Mouse (Mus musculus) layer of hippocampus, adult 9-11 months (tissue): ENCODE measurements around the gene Egflam.
A peak's percentile ranks its signal among the peaks of the same experiment; 100 is the strongest.

Experiments used
- DNase-seq: peaks from one replicate; pipeline ENCODE4 v3.0.0; 2022

Gene Egflam

DNA sequence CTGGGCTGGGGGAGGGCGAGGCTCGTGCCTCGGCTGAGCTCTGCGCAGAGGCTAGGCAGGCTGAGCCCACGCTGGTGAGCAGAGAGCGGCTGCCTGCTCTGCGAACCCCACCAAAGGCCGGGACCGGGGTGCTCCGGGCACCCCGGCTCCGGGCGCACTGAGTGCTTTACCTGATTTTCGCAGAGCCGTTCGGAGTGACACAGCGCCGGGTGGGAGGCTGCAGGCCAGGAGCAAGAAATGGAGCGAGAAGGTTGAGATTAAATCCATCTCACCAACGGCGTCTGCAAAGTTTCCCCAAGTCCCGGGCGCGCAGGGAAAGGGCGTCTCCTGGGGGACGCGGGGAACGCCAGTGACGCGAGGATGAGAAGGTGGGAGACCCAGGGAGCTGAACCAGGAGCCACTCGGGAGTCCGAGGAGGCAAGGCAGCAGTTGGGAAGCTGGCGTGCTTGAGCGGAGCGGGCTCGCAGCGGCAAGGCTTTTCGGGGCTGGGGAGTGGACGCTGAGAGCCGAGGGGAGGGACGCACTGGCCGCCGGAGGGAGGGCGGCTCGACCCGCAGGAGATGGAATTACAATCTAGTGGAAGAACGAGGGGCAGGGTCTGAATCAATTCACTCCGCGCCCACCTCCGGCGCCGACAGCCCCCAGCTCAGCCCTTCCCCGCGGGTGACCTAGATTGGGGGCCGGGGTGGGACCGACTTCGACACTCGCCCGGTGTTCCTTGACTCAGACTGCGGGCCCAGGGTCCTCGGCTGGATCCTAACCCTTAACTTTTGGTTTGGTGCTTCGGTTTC, at the start of gene Egflam:
Gene Egflam (minus strand): TSS at position 578 of the 791 bp plus-strand sequence.
- DNase-seq, result no peak

DNA sequence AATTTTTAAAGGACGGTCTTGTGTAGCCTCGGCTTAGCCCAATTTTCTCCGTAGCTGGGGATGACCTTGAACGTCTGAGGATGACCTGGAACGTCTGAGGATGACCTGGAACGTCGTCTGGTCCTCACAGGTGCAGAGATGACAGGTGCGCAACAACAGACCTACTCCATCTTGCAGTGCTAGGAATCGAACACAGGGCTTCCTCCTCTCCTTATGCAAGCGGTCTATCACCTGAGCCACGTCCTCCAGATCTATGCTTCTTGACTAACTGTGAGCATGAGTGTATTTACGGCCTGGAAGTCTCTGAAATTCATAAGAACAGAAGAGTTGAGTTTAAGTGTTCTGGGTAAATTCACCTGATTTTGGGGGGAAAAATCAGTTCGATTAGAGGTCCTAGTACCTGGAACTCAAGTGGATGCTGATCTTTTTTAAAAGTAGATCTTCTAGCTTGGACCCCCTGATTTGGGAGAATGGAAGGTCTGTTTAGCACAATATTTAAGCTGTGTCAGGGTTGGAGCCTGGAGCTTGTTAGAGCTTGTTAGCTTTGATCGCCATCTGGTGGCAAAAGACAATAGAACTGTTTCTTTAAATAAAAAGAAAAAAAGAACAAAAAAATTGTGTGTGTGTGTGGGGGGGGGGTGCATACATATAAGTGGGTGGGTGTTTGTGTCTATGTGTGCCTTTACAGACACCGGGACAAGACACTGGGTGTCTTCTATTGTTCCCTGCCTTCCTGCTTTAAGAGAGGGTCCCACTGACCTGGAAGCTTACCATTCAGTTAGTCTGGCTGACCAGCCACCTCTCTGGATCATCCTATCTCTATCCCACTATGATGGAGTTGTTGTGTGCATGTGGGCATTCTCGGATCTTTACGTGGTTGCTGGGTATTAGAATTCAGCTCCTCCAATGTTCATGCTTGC, 45.5 kb upstream of the Egflam start:
- DNase-seq, result no peak

DNA sequence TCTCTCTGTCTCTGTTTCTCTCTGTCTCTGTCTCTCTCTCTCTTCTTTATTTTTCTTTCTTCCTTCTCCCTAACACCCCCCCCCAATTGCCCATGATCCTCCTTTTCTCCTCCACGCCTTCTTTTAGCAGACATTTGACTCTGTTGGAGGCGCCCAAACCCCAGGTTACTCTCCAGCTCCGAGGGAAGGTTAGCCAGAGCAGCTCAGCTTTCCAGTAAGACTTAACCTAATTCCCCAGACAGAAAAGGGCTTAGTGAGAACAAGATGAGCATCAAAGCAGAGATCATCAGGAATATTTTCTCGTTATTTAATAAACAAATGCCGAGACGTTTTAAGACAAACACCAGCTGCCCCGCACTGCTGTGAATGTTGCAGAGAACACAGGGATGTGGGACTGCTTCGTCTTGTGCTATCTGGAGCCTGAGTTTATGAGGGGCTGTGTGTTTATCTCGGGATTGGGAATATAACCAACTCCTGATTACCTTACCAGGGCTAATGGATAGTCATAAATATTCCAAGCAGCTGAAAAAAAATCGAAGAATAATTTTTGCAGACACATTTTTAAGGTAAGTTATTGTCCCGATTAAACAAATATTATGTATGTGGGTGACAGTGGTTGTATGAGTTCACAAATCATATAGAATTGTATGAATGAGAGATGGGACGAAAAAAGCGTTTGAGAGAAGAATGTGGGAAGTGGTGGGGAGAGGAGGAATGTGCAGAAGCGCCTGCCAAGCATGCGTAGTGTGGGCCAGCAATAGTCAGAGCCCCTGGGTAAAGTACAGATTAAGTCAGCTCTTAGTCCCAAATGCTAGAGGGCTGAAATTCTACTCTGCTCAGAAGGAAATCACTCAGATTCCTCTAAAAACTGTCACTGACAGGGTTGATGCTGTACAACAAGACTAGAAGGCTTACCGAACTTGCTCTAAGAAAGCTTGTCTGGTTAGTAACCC, 44.2 kb upstream of the Egflam start:
- no peak for DNase-seq

DNA sequence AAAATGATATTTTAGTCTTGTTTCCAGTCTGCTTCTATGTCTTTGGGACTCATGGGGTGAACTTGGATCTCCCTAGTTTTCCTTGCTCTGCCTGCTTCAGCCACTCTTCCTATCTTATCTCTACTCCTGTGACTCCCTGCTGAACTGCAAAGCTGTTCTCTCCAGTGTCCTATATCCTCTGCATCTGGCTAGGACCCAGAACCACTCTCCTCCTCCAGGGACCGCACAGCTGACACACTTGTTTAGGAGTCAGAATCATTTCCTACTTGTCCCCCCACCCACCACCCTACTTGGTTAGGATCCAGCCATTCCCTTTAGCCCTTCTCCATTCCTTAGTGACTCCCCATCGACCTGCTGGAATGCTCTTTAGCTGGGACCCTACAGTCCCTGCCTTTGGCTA, 26.1 kb upstream of the Egflam start:
- DNase-seq, result no peak

DNA sequence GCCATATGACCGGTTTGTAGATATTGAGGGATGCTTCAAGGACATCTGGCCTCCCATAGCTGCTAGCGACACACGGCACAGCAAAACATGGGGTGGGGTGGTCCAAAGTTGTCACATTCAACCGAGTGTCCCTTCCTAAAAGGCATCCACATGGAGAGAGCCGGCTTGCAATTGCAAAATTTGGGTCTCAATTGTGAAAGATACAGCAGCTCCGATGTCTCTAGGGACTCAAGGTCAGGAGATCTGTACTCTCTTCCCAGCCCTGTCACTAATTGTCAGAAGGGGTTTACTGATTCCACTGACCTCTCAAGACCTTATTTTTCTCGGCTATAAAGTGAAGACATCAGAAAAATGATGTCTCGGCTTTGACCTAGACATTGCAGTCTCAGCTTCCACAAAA, 6.3 kb upstream of the Egflam start:
- DNase-seq, result no peak

DNA sequence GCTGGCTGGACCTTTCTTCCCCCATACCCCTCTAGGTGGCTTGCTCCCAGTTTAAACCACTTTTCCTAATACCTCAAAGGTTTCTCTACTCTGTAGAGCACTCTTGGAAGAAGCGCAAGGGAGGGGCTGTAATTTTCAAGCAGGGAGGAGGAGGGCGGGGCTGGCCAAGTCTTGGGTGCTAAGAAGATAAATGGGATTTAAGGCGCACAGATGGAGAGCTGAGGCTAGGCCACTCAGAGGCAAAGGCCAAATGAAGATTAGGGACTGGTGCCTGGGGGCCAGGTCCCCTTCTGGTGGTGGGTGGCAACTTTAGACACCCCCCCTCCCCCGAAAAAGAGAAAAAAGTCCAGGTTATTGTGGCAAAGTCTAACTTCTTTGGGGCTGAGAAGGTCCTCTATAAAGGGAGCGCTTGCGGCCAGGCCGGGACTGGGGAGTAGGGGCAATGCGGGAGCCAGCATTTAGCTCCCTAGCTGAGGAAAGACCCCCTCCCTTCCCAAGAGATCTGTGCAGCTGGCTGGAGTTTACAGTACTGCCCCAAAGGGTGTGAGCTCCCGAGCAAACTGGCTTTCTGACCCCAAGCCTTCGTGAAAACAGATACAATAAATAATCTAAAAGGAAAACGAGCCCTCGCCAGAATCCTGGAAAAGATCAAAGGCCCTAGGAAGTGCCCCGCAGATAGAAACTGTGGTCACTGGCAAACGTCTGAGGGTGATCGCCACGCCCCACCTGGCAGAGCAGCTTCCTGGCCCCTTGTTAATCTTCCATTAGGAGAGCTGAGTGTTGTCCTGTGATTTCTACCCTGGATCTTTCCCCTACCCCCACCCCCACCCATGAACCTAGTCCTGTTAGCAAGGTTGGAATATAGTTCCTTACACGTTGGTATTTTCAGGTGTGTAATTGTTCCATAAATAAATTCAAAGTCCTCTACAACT, 680 bp upstream of the Egflam start:
- no peak for DNase-seq

DNA sequence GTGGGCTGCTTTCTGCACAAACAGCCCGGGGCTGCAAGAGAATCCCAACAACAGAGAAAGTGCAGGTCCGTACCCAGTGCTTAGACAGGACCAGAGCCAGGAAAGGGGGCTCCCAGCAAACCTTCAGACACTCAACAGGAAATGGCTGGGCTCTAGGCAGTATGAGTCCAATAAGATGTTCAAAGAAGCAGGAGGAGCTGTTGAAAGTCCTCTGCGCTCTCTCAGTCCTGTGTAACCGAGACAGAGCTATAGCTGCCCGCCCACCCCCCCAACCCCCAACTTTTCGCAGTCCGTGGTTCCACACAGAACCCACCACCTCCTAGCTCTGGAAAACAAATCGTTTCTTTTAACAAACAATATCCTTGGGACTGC, 763 bp downstream of the Egflam start:
- DNase-seq, result no peak

DNA sequence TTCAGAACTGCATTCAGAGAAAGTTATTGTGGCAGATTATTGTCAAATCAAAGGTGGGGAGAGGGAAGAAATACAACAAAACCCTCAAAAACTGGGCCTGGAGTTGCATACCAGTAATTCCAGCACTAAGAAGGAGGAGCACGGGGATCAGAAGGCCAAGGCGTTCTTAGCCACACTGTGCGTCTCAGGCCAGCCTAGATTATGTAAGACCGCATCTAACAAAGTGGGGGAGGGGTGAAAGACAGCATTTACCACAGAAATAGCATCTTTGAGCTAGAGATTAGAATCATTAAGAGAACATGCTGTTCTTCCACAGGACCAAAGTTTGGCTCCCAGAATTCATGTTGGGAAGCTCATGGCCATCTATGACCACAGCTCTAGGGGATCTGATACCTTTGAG, 14.8 kb downstream of the Egflam start:
- no peak for DNase-seq

DNA sequence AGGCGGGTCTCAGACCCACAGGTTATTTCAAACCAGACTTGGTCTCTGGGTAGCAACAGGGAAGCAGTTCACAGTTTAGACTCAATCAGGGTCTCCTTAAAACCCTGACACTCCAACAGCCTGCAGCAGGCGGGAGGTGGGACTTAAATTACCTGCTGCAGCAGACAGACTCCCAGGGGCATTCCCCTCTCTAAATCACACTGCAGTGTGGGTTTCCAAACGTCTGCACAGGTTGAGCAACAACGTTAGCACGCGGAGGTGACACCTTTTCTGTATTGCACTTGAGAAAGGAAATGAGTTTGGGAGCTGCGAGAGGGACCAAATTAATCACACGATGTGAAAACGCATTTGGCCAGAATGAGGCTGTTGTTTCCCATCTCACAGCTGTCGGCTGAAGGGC, 15.7 kb downstream of the Egflam start:
- DNase-seq, result no peak

DNA sequence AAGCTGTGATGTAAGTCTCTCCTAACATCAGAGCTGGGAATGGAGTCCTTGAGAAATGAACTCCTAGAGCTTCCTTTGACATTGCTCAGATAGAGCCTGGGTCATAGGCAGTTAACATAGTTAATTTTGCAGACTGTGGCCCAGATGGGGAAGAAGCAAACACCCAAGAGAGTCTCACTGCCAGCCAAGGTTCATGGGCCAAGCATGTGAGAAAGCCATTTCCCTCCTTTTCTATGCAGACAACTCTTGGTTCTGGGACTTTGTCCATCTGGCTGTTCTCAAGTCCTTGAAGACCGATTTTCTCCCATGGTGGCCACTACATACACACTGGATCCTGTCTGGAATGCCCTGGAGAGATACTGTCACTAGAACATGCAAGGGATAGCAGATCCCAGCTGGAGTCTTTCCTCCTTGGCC, 45.6 kb downstream of the Egflam start:
- DNase-seq, result no peak

DNA sequence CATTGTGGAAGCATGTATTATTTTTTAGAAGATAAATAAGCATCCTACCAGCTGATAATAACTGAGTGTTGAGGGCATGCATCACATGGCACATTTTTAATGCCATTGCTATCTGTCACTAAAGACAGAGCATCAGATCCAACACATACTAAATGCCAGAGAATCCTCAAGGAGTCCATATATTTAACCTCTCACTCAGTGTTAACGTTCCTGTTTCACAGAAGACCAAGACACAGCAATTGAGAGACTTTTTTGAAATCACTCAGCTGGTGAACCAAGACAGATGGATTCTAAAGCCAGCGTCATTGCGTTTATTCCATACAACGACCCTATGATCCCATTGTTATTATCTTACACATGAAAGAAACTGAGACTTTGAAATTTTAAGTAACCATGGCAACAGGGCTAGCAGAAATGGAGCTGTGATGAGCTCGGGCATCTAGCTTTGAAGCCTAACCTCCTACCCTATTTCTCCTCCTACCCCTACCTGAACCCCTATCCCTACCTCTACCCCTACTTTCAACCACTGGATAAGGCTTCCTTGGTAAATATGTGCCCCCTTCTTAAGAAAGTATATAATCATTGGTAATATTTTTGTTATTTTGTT, 57.4 kb downstream of the Egflam start:
- no peak for DNase-seq

DNA sequence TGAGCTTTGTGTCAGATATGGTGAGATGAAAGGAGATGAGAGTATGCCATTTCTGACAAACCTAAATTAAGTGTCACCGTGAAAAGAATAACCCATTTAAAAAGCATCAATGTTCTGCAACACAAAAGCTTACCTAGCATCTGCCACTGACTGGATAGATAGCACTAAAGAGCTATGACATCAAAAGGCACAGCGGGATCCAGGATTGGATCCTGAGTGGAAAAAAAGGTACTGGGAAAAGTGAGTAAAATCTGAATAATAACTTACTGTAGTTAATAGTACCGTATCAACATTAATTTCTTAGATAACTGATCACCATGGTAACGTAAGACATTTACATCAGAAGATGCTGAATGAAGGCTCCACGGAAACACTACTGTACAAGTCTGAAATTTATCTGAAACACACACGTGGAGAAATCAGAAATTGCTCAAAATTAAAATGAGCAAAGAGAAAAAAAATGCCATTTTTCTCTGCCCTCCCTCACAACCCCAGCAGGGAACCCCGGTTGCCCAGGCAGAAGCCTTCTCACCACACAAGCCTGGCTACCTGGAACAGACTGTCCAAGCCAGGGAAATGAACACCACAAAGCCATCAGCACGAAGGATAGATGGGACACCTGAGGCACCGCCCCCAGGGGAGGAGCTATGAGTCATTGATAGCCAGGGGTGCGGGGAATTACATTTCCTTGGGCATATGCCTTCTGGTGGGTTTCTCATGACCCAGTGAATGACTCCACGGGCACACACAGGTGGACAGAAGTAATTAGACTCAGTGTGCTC, 63.5 kb downstream of the Egflam start:
- DNase-seq, result no peak

DNA sequence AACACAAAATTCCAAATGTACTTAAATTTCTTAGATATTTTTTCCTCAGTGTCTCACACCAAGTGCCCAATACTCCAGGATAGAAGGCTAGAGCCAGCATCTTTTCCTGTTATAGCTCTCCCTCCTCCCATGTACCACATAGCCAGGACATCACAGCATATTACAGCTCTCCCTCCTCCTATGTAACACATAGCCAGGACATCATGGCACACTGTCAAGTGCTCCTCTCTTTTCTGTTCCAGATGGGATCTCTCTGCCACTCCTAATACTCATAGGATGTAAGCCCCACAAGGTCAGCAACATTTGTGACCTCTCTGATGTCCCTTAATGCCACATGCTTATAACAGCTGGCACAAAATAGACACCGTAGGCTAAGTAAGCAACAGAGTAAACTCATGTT, 65.3 kb downstream of the Egflam start:
- DNase-seq, result no peak

DNA sequence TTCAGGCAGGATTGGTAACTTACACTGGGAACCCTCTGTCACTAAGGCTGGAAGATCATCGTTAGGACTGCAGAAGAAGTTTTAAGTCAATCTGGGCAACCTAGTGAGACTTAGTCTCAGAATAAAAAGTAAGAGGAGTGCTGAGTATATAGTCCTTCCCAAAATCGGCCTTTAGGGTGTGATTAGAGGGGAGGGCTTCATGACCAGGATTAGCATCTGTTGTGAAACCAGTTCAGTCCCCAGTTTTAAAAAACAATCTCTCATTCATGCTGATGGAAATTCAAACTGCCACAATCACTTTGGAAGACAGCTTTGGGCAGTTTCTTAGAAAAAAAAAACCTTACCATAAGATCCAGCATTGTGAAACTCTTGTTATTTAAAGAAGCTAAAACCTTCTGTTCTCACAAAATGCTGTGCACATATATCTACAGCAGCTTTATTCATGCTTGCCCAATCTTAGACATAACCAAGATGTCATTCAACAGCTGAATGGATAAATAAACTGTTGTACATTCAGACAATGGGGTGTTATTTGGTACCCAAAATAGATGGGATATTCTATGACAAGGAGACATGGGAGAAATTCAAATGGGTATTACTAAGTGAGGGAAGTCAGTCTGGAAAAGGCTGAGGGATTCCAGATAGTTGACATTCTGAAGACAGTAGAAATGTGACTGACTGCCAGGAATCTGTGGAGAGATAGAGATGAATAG, 75.4 kb downstream of the Egflam start:
- DNase-seq, result peak; percentile 3

DNA sequence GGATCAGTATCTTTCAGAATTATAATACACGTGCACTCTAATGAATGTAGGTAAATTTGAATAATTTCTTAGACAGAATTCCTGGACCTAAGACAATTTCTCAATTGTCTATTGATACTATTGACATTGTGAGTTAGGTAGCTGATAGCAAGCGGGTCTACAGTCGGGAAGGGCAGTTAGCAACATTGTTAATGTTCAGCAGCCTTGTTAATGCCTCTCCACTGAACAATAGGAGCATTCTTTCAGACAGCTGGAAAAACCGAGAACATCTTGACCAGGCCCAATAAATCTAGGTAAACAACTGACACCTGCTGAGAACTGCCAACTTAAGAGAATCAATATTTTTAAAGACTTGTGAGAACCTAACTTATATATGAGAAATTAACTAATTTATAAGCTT, 77.3 kb downstream of the Egflam start:
- no peak for DNase-seq

DNA sequence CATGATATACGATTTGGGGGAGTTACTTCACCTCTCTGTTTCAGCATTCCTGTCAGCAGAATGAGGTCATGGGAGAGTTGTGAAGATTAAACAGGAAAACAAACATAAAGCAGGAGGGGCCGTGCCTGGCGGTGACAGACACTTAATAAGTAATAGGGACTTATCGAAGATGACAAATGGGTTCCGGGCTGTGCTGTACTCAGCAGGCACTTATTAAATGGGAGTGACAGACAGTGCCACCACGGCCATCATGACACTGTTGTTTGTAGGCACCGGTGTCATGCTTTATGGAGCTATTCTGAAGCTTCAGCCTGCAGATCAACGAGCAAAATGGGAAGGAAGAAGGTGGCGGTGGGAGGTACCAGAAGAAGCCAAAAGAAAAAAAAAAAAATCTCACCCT, 82.7 kb downstream of the Egflam start:
- DNase-seq, result no peak

DNA sequence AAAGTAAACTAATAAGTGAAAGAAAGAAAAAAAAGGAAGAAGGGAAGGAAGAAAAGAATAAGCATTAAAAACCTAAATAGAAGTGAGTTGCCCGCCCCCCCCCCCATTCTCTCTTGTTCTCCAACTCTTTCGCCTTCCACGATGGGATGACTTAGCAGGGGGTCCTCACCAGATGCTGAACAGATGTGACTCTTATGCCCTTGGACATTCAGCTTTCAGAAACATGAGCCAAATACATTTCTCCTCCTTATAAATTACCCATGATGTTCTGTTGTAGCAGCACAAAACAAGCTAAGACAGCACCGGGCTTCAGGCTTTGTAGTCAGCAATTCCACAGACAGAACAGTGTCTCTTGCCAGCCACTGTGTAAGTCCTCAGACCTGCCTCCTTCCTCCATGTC, 89.5 kb downstream of the Egflam start:
- DNase-seq, result no peak

DNA sequence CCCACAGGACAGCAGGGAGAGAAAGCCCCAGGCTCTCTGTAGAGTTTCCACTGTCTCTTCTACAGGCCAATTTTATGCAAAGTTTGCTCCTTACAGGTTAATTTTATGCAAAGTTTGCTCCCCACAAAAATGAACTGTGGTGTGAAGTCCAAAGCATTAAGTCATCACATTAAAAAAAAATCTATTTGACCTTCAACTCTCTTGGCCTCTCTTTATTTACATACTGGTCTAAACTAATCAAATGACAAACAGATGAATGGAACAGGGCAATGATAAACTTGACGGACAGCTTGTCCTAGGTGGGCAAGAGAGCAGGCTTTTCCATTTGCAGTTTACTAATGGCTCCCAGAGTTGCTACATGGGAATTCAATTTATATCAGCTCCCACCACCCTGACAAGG, 98.3 kb downstream of the Egflam start:
- DNase-seq, result no peak

DNA sequence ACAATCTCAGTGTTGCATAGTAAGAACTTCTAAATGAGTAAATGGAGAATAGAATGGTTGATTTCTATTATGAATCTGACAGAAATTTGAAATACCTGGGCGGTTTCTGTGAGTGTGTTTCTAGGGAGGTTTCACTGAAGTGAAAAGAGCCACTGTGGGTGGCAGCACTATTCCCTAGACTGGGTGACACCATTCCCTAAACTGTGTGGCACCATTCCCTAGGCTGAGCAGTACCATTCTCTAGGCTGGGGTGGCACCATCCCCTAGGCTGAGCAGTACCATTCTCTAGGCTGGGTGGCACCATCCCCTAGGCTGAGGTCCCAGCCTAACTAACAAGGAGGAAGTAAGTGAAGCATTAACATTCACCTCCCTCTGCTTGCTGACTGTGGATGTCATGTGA, 103.0 kb downstream of the Egflam start:
- DNase-seq, result no peak

DNA sequence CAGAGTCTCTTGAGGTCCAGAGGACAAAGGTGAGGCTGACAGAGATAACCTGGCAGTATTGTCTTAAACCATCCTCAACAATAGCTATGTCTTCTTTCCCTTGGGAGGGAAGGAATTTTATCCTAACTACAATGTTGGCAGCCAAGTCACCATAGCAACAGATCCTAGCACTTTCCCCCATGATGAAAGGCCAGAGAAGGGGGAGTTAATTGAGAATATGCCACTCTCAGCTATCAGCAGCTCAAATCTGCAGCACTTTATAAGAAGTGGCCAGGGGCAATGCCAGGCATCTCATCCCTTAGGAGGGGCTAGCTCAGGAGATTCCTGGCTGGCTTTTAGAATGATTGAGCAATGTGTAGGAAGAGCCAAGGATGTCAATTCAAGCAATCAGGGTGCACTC, 105.3 kb downstream of the Egflam start:
- DNase-seq, result no peak
